Mouse (Mus musculus): ENCODE data around the gene Epb41. TPM values are rescaled to one million over a fixed set of nuclear protein-coding genes. Genes with fewer than 3 reads are reported as not detected.

The Epb41 gene
- polyA plus RNA-seq, 1 experiment, result 15.7 TPM

- Histone ChIP-seq H3K27me3 (ENCODE audit: control insufficient read depth, insufficient read depth, low read length) (no peaks in the 10 kb centered on the region), H3K27ac (ENCODE audit: insufficient read depth, low read depth, low read length) (no peak overlapping the region), H3K4me3 (ENCODE audit: low read depth, low read length) (no peak overlapping the region), H3K36me3 (ENCODE audit: control insufficient read depth, insufficient read depth, low read length) (no peaks in the 10 kb centered on the region), H3K4me1 (ENCODE audit: control insufficient read depth, insufficient read depth, insufficient read length, low read length) (no peaks in the 10 kb centered on the region; the same call in 1 of the 2 replicates)
- TF ChIP-seq CTCF (IDR thresholded peaks at IDR 0.05; ENCODE audit: extremely low read depth, insufficient read length, insufficient replicate concordance, low read depth, low read length), result peak; percentile 87; the same call in 1 of the 2 replicates
- no peak for TF ChIP-seq POLR2A (IDR thresholded peaks at IDR 0.05; ENCODE audit: low read depth, low read length)
- WGBS, result 16% methylated on average over 7 of the region's 7 CpGs
Measured at GRCm38 (mm10) chr4:132088921-132089320, 13.8 kb upstream of the Epb41 start.

- Histone ChIP-seq H3K36me3 (ENCODE audit: control insufficient read depth, insufficient read depth, low read length) (no peaks in the 10 kb centered on the region), H3K27me3 (ENCODE audit: control insufficient read depth, insufficient read depth, low read length) (no peaks in the 10 kb centered on the region), H3K4me3 (ENCODE audit: low read depth, low read length) (no peak overlapping the region), H3K27ac (ENCODE audit: insufficient read depth, low read depth, low read length) (no peak overlapping the region), H3K4me1 (ENCODE audit: control insufficient read depth, insufficient read depth, insufficient read length, low read length) (no peaks in the 10 kb centered on the region)
- WGBS, result 80% methylated on average over 7 of the region's 7 CpGs
- TF ChIP-seq POLR2A (IDR thresholded peaks at IDR 0.05; ENCODE audit: low read depth, low read length) (no peak), CTCF (IDR thresholded peaks at IDR 0.05; ENCODE audit: extremely low read depth, insufficient read length, insufficient replicate concordance, low read depth, low read length) (no peak)
Measured at GRCm38 (mm10) chr4:132085114-132085513, 10.0 kb upstream of the Epb41 start.

- Histone ChIP-seq H3K4me3 (ENCODE audit: low read depth, low read length) (no peak overlapping the region), H3K27ac (ENCODE audit: insufficient read depth, low read depth, low read length) (no peak overlapping the region), H3K4me1 (ENCODE audit: control insufficient read depth, insufficient read depth, insufficient read length, low read length) (peaks cover 4% of the 10 kb centered on the region; the same call in 1 of the 2 replicates), H3K36me3 (ENCODE audit: control insufficient read depth, insufficient read depth, low read length) (no peaks in the 10 kb centered on the region), H3K27me3 (ENCODE audit: control insufficient read depth, insufficient read depth, low read length) (no peaks in the 10 kb centered on the region)
- TF ChIP-seq CTCF (IDR thresholded peaks at IDR 0.05; ENCODE audit: extremely low read depth, insufficient read length, insufficient replicate concordance, low read depth, low read length) (no peak), POLR2A (IDR thresholded peaks at IDR 0.05; ENCODE audit: low read depth, low read length) (no peak)
- 69% methylated on average over 4 of the region's 4 CpGs for WGBS
Measured at GRCm38 (mm10) chr4:132080492-132080983, 5.4 kb upstream of the Epb41 start.

- peaks cover 5% of the 10 kb centered on the region; the same call in 1 of the 2 replicates for H3K4me1 ChIP-seq (ENCODE audit: control insufficient read depth, insufficient read depth, insufficient read length, low read length)
- H3K27me3 ChIP-seq (ENCODE audit: control insufficient read depth, insufficient read depth, low read length), result no peaks in the 10 kb centered on the region
- no peaks in the 10 kb centered on the region for H3K36me3 ChIP-seq (ENCODE audit: control insufficient read depth, insufficient read depth, low read length)
- TF ChIP-seq POLR2A (IDR thresholded peaks at IDR 0.05; ENCODE audit: low read depth, low read length) (no peak), CTCF (IDR thresholded peaks at IDR 0.05; ENCODE audit: extremely low read depth, insufficient read length, insufficient replicate concordance, low read depth, low read length) (peak; percentile 80; the same call in 1 of the 2 replicates)
- no peak overlapping the region for H3K4me3 ChIP-seq (ENCODE audit: low read depth, low read length)
- 8% methylated on average over 19 of the region's 19 CpGs for WGBS
- H3K27ac ChIP-seq (ENCODE audit: insufficient read depth, low read depth, low read length), result no peak overlapping the region
Measured at GRCm38 (mm10) chr4:132079555-132080275, 4.6 kb upstream of the Epb41 start.

- Histone ChIP-seq H3K27me3 (ENCODE audit: control insufficient read depth, insufficient read depth, low read length) (no peaks in the 10 kb centered on the region), H3K4me1 (ENCODE audit: control insufficient read depth, insufficient read depth, insufficient read length, low read length) (peaks cover 10% of the 10 kb centered on the region), H3K36me3 (ENCODE audit: control insufficient read depth, insufficient read depth, low read length) (no peaks in the 10 kb centered on the region), H3K27ac (ENCODE audit: insufficient read depth, low read depth, low read length) (no peak overlapping the region), H3K4me3 (ENCODE audit: low read depth, low read length) (no peak overlapping the region)
- 73% methylated on average over 7 of the region's 7 CpGs for WGBS
- TF ChIP-seq POLR2A (IDR thresholded peaks at IDR 0.05; ENCODE audit: low read depth, low read length) (no peak), CTCF (IDR thresholded peaks at IDR 0.05; ENCODE audit: extremely low read depth, insufficient read length, insufficient replicate concordance, low read depth, low read length) (no peak)
Measured at GRCm38 (mm10) chr4:132078296-132078714, 3.2 kb upstream of the Epb41 start.

- Histone ChIP-seq H3K27ac (ENCODE audit: insufficient read depth, low read depth, low read length) (no peak overlapping the region), H3K27me3 (ENCODE audit: control insufficient read depth, insufficient read depth, low read length) (no peaks in the 10 kb centered on the region), H3K4me3 (ENCODE audit: low read depth, low read length) (no peak overlapping the region), H3K36me3 (ENCODE audit: control insufficient read depth, insufficient read depth, low read length) (no peaks in the 10 kb centered on the region), H3K4me1 (ENCODE audit: control insufficient read depth, insufficient read depth, insufficient read length, low read length) (peaks cover 19% of the 10 kb centered on the region)
- no peak for TF ChIP-seq CTCF (IDR thresholded peaks at IDR 0.05; ENCODE audit: extremely low read depth, insufficient read length, insufficient replicate concordance, low read depth, low read length)
- TF ChIP-seq POLR2A (IDR thresholded peaks at IDR 0.05; ENCODE audit: low read depth, low read length), result no peak
- WGBS, result 67% methylated on average over 7 of the region's 7 CpGs
Measured at GRCm38 (mm10) chr4:132077445-132077844, 2.3 kb upstream of the Epb41 start.
